Mouse (Mus musculus) neural tube, embryonic 11.5 days (tissue): ENCODE data around the gene Sema4d. TPM values are rescaled to one million over a fixed set of nuclear protein-coding genes. Genes with fewer than 3 reads are reported as not detected.

Experiments
- ATAC-seq: fragments of 200-750 bp; cut with Nextera tagmentation; 2 replicates; pipeline ENCODE4 v1.8.0; 2017; ENCODE audit warnings: moderate number of reproducible peaks, mild to moderate bottlenecking, moderate TSS enrichment, moderate library complexity; ENCODE audit not compliant: insufficient read depth, low FRiP score, low TSS enrichment
- DNase-seq: peaks from one replicate; pipeline ENCODE4 v3.0.0-alpha.2; 2015; ENCODE audit warnings: low spot score
- H3K27ac ChIP-seq: fragments of 300-500 bp; sonication (generic); 2 replicates; pipeline ENCODE4 v1.5.1; 2014; ENCODE audit warnings: low read depth, mild to moderate bottlenecking, low read length
- H3K27me3 ChIP-seq: fragments of 300-500 bp; sonication (generic); 2 replicates; pipeline ENCODE4 v1.6.1; 2014; ENCODE audit warnings: mild to moderate bottlenecking, low read length, mixed read lengths; ENCODE audit not compliant: control insufficient read depth, insufficient read depth
- H3K36me3 ChIP-seq: fragments of 300-500 bp; sonication (generic); 2 replicates; pipeline ENCODE4 v1.6.1; 2014; ENCODE audit warnings: mild to moderate bottlenecking, low read length, moderate library complexity, mixed read lengths; ENCODE audit not compliant: control insufficient read depth, insufficient read depth
- H3K4me1 ChIP-seq: fragments of 300-500 bp; sonication (generic); 2 replicates; pipeline ENCODE4 v1.6.1; 2014; ENCODE audit warnings: low read length, mixed read lengths; ENCODE audit not compliant: control insufficient read depth, insufficient read depth
- H3K4me2 ChIP-seq: fragments of 300-500 bp; sonication (generic); 2 replicates; pipeline ENCODE4 v1.6.1; 2014; ENCODE audit warnings: low read depth, mild to moderate bottlenecking, moderate library complexity
- H3K4me3 ChIP-seq: fragments of 300-500 bp; sonication (generic); 2 replicates; pipeline ENCODE4 v1.5.1; 2014; ENCODE audit warnings: low read depth, low read length
- H3K9ac ChIP-seq: fragments of 300-500 bp; sonication (generic); 2 replicates; pipeline ENCODE4 v1.6.1; 2014; ENCODE audit warnings: mild to moderate bottlenecking, low read length
- H3K9me3 ChIP-seq: fragments of 300-500 bp; sonication (generic); 2 replicates; pipeline ENCODE4 v1.6.1; 2016; ENCODE audit warnings: low read length; ENCODE audit not compliant: control insufficient read depth
- WGBS: fragments of 180-500 bp; shearing (Covaris S2); extraction: QIAGEN DNeasy Blood & Tissue Kit; methylation state at CpG from one replicate; pipeline ENCODE4 v1.1.7; 2014; 5-methylcytosine and 5-hydroxymethylcytosine counted together
- polyA plus RNA-seq: library from polyadenylated mRNA; unstranded; fragments of >200 nt; fragmentation: Nextera tagmentation; extraction: Ambion mirVana; gene quantifications from 2 replicates; pipeline ENCODE4 v1.2.1, GENCODE M21; 2014

The Sema4d gene
- polyA plus RNA-seq, 1 experiment from 2014 or later = 6.7 TPM

GRCm38 (mm10) chr13:51755584-51755983, 38.0 kb downstream of the Sema4d start:
- H3K9ac ChIP-seq = no peak overlapping the region
- H3K4me1 ChIP-seq = peaks cover 12% of the 10 kb centered on the region; the same call in 1 of the 2 replicates
- ATAC-seq (no peak), DNase-seq (no peak)
- no peak overlapping the region for H3K27ac ChIP-seq
- no peaks in the 10 kb centered on the region for H3K9me3 ChIP-seq
- H3K4me2 ChIP-seq = no peak overlapping the region
- H3K4me3 ChIP-seq = no peak overlapping the region
- H3K36me3 ChIP-seq = no peaks in the 10 kb centered on the region
- WGBS = 89% methylated on average over 7 of the region's 7 CpGs
- H3K27me3 ChIP-seq = no peaks in the 10 kb centered on the region

GRCm38 (mm10) chr13:51754559-51755126, 38.9 kb downstream of the Sema4d start:
- H3K27me3 ChIP-seq = no peaks in the 10 kb centered on the region
- H3K27ac ChIP-seq = no peak overlapping the region
- peaks cover 12% of the 10 kb centered on the region; the same call in 1 of the 2 replicates for H3K4me1 ChIP-seq
- 58% methylated on average over 13 of the region's 13 CpGs for WGBS
- no peak for ATAC-seq
- H3K9ac ChIP-seq = no peak overlapping the region
- H3K4me3 ChIP-seq = no peak overlapping the region
- no peaks in the 10 kb centered on the region for H3K36me3 ChIP-seq
- no peaks in the 10 kb centered on the region for H3K9me3 ChIP-seq
- H3K4me2 ChIP-seq = no peak overlapping the region
- no peak for DNase-seq

- Histone ChIP-seq H3K9me3 (no peaks in the 10 kb centered on the region), H3K27ac (no peak overlapping the region), H3K36me3 (no peaks in the 10 kb centered on the region), H3K4me1 (peaks cover 12% of the 10 kb centered on the region; the same call in 1 of the 2 replicates), H3K4me2 (no peak overlapping the region), H3K27me3 (no peaks in the 10 kb centered on the region), H3K4me3 (no peak overlapping the region), H3K9ac (no peak overlapping the region)
- 48% methylated on average over 5 of the region's 5 CpGs for WGBS
- ATAC-seq (no peak), DNase-seq (no peak)
These were observed 39.6 kb downstream of the Sema4d start for GRCm38 (mm10) chr13:51753802-51754444.

- WGBS = 29% methylated on average over 6 of the region's 6 CpGs
- ATAC-seq (peak; percentile 23; the same call in 1 of the 2 replicates), DNase-seq (no peak)
- Histone ChIP-seq H3K4me3 (no peak overlapping the region), H3K9ac (no peak overlapping the region), H3K4me1 (peaks cover 12% of the 10 kb centered on the region; the same call in 1 of the 2 replicates), H3K4me2 (no peak overlapping the region), H3K27ac (no peak overlapping the region), H3K27me3 (no peaks in the 10 kb centered on the region), H3K9me3 (no peaks in the 10 kb centered on the region), H3K36me3 (no peaks in the 10 kb centered on the region)
These were observed 40.4 kb downstream of the Sema4d start for GRCm38 (mm10) chr13:51753168-51753465.

GRCm38 (mm10) chr13:51752346-51753167, 41.0 kb downstream of the Sema4d start:
- DNase-seq = no peak

GRCm38 (mm10) chr13:51749578-51750345, 43.8 kb downstream of the Sema4d start:
- no peak overlapping the region for H3K4me3 ChIP-seq
- H3K4me2 ChIP-seq = no peak overlapping the region
- no peaks in the 10 kb centered on the region for H3K36me3 ChIP-seq
- H3K27me3 ChIP-seq = no peaks in the 10 kb centered on the region
- ATAC-seq (no peak), DNase-seq (no peak)
- H3K27ac ChIP-seq = no peak overlapping the region
- H3K4me1 ChIP-seq = peaks cover 12% of the 10 kb centered on the region; the same call in 1 of the 2 replicates
- 85% methylated on average over 14 of the region's 14 CpGs for WGBS
- H3K9me3 ChIP-seq = no peaks in the 10 kb centered on the region
- no peak overlapping the region for H3K9ac ChIP-seq

More at GRCm38 (mm10) chr13:51752346-51753167, 41.0 kb downstream of the Sema4d start:
- Histone ChIP-seq H3K27ac (no peak overlapping the region), H3K4me2 (no peak overlapping the region), H3K36me3 (no peaks in the 10 kb centered on the region), H3K27me3 (no peaks in the 10 kb centered on the region), H3K9me3 (no peaks in the 10 kb centered on the region), H3K9ac (no peak overlapping the region), H3K4me1 (peaks cover 12% of the 10 kb centered on the region; the same call in 1 of the 2 replicates), H3K4me3 (no peak overlapping the region)
- ATAC-seq = no peak
- 54% methylated on average over 15 of the region's 15 CpGs for WGBS

- H3K4me3 ChIP-seq = no peak overlapping the region
- peaks cover 6% of the 10 kb centered on the region; the same call in 1 of the 2 replicates for H3K4me1 ChIP-seq
- WGBS = 71% methylated on average over 12 of the region's 12 CpGs
- no peak overlapping the region for H3K9ac ChIP-seq
- no peak overlapping the region for H3K27ac ChIP-seq
- H3K27me3 ChIP-seq = no peaks in the 10 kb centered on the region
- DNase-seq (no peak), ATAC-seq (no peak)
- H3K36me3 ChIP-seq = no peaks in the 10 kb centered on the region
- no peaks in the 10 kb centered on the region for H3K9me3 ChIP-seq
- H3K4me2 ChIP-seq = no peak overlapping the region
These were observed 45.5 kb downstream of the Sema4d start for GRCm38 (mm10) chr13:51748009-51748552.

- no peak for ATAC-seq
- no peak for DNase-seq
- H3K27ac ChIP-seq = no peak overlapping the region
- no peaks in the 10 kb centered on the region for H3K9me3 ChIP-seq
- no peaks in the 10 kb centered on the region for H3K4me1 ChIP-seq
- no peaks in the 10 kb centered on the region for H3K27me3 ChIP-seq
- no peak overlapping the region for H3K9ac ChIP-seq
- WGBS = 80% methylated on average over 7 of the region's 7 CpGs
- H3K4me2 ChIP-seq = no peak overlapping the region
- H3K4me3 ChIP-seq = no peak overlapping the region
- H3K36me3 ChIP-seq = no peaks in the 10 kb centered on the region
These were observed 46.5 kb downstream of the Sema4d start for GRCm38 (mm10) chr13:51747069-51747468.
